Mouse (Mus musculus) kidney, embryonic 14.5 days (tissue): ENCODE results near the gene Itch. TPM values are rescaled to one million over a fixed set of nuclear protein-coding genes. Genes with fewer than 3 reads are reported as not detected.
A peak's percentile ranks its signal among the peaks of the same experiment; 100 is the strongest.

Experiments used
- ATAC-seq: fragments of 200-750 bp; cut with Nextera tagmentation; 2 replicates; pipeline ENCODE4 v1.8.0; 2017; ENCODE audit warnings: moderate number of reproducible peaks, mild to moderate bottlenecking, moderate TSS enrichment, moderate library complexity; ENCODE audit not compliant: low FRiP score, low TSS enrichment
- H3K27ac ChIP-seq: fragments of 300-500 bp; sonication (generic); 2 replicates; pipeline ENCODE4 v1.5.1; 2014; ENCODE audit warnings: low read depth, mild to moderate bottlenecking, low read length, moderate library complexity, mixed read lengths
- H3K27me3 ChIP-seq: fragments of 300-500 bp; sonication (generic); 2 replicates; pipeline ENCODE4 v1.6.1; 2014; ENCODE audit warnings: mild to moderate bottlenecking, low read length; ENCODE audit not compliant: control insufficient read depth, insufficient read depth
- H3K36me3 ChIP-seq: fragments of 300-500 bp; sonication (generic); 2 replicates; pipeline ENCODE4 v1.6.1; 2014; ENCODE audit warnings: low read length, mixed read lengths; ENCODE audit not compliant: control insufficient read depth, insufficient read depth
- H3K4me1 ChIP-seq: fragments of 300-500 bp; sonication (generic); 2 replicates; pipeline ENCODE4 v1.6.1; 2014; ENCODE audit warnings: low read length, mixed read lengths; ENCODE audit not compliant: control insufficient read depth, insufficient read depth
- H3K4me2 ChIP-seq: fragments of 300-500 bp; sonication (generic); replicated peaks from 2 replicates; pipeline ENCODE4 v1.6.1; 2014; ENCODE audit warnings: low read depth, mild to moderate bottlenecking, low read length
- H3K4me3 ChIP-seq: fragments of 300-500 bp; sonication (generic); 2 replicates; pipeline ENCODE4 v1.5.1; 2014; ENCODE audit warnings: mild to moderate bottlenecking, low read length
- H3K9ac ChIP-seq: fragments of 300-500 bp; sonication (generic); 2 replicates; pipeline ENCODE4 v1.6.1; 2014; ENCODE audit warnings: low read depth, mild to moderate bottlenecking, low read length, moderate library complexity
- H3K9me3 ChIP-seq: fragments of 300-500 bp; sonication (generic); 2 replicates; pipeline ENCODE4 v1.6.1; 2016; ENCODE audit warnings: low read length; ENCODE audit not compliant: control insufficient read depth
- WGBS: fragments of 180-500 bp; shearing (Covaris S2); extraction: QIAGEN DNeasy Blood & Tissue Kit; methylation state at CpG from one replicate; pipeline ENCODE4 v1.1.7; 2014; 5-methylcytosine and 5-hydroxymethylcytosine counted together
- polyA plus RNA-seq: library from polyadenylated mRNA; unstranded; fragments of >200 nt; fragmentation: Nextera tagmentation; extraction: Ambion mirVana; gene quantifications from 2 replicates; pipeline ENCODE4 v1.2.1, GENCODE M21; 2014

Gene Itch
- polyA plus RNA-seq, 1 experiment from 2014 or later: 63.6 TPM

DNA sequence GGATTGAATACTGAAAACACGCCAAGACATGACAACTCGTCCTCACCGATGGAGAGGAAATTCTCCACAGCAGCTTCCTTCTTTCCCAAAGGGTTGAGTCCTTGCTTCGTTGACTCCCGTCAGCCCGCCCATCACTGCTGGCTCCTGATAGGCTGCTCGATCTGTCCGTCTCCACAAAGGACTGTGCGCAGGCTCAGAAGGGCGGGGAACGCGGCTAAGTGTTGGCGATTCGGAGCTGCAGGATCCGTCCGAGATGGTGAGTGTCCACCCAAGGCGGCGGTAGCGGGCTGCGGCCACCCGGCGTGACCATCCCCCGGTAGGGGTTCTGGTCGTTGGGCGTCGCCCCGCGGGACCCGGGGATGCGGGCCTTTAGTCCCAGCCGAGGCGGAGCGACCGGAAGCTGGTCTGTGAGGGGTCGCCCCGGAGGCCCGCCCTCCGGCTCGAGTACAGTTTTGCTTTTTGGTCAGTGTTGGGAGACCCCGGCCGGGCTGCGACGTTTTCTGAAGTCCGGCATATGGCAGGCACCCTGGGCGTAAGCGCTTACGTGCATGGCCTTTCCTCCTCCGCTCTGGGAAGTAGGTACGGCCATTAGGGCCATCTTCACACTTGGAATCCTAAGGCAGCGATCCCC lies 103.2 kb downstream of the Itch start, which contains the start of gene Dynlrb1:
Gene Dynlrb1 (plus strand): TSS at position 172 of the 631 bp plus-strand sequence.
- ATAC-seq: peak; percentile 99
- WGBS: under 1% methylated on average over 50 of the region's 50 CpGs

DNA sequence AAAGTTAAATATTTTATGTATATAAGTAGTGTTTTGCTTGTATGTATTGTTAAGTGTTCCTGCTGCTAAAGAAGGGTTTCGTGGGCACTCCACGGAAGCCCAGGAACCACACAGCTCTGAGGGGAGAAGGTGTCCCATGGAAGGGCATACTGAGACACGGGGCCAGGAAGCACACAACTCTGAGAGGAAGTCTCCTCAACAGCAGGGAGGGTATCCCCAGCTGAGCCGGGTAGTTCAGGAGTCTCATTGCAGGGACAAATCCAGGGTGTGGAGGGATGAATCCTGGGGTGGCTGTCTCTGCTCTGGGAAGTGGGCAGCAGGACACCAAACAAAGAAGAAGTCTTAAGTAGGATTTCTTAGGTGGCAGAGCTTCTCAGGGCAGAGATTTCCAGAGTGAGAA lies 104.0 kb downstream of the Itch start:
- H3K4me3 ChIP-seq: peak overlapping the region; percentile 75
- H3K4me1 ChIP-seq: peaks cover 7% of the 10 kb centered on the region; the same call in 1 of the 2 replicates
- H3K36me3 ChIP-seq: peaks cover under 1% of the 10 kb centered on the region; the same call in 1 of the 2 replicates
- H3K4me2 ChIP-seq: peak overlapping the region; percentile 68
- WGBS: 14% methylated on average over 4 of the region's 4 CpGs
- no peaks in the 10 kb centered on the region for H3K9me3 ChIP-seq
- ATAC-seq: no peak
- H3K27me3 ChIP-seq: no peaks in the 10 kb centered on the region
- peak overlapping the region; percentile 77; the same call in 1 of the 2 replicates for H3K9ac ChIP-seq
- H3K27ac ChIP-seq: no peak overlapping the region

More for the DNA sequence above, 103.2 kb downstream of the Itch start, which contains the start of gene Dynlrb1:
- peak within 1 kb of the TSS; percentile 83 for H3K27ac ChIP-seq
- H3K36me3 ChIP-seq: no peaks in the 10 kb centered on the region
- H3K4me2 ChIP-seq: peak within 1 kb of the TSS; percentile 68
- H3K27me3 ChIP-seq: no peaks in the 10 kb centered on the region
- peaks cover 7% of the 10 kb centered on the region; the same call in 1 of the 2 replicates for H3K4me1 ChIP-seq
- H3K9ac ChIP-seq: peak within 1 kb of the TSS; percentile 77
- H3K9me3 ChIP-seq: no peaks in the 10 kb centered on the region
- H3K4me3 ChIP-seq: peak within 1 kb of the TSS; percentile 75

- Histone ChIP-seq H3K36me3 (peaks cover 34% of the 10 kb centered on the region), H3K9ac (no peak overlapping the region), H3K4me2 (no peak overlapping the region), H3K4me3 (no peak overlapping the region), H3K9me3 (no peaks in the 10 kb centered on the region), H3K27ac (no peak overlapping the region), H3K4me1 (peaks cover 7% of the 10 kb centered on the region; the same call in 1 of the 2 replicates), H3K27me3 (no peaks in the 10 kb centered on the region)
- WGBS: 71% methylated on average over 4 of the region's 4 CpGs
- no peak for ATAC-seq
Observed at GRCm38 (mm10) chr2:155240915-155241314, 107.6 kb downstream of the Itch start.

DNA sequence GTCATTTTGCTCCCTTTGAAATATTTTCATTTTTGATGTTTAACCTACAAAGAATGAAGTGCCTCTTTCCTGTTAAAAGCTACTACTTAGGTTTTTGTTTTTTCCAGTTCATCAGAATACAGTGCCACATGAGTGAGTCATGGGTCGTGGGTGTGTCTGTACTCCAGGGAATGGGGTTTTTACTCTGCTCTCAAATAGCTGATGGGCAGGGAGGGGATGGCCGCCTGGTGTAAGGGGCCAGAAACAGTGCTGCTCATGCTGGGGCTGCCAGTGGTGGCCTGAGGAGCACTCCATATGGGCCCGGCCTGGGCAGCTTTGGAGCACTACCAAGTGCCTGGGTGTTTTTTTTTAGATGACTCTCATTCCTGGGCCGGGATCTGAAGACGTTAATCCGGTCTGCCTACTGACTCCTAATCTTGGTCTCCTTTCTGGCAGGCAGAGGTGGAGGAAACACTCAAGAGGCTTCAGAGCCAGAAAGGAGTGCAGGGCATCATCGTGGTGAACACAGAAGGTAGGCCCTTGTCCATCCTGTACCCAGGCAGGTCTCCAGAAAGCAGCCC lies 109.1 kb downstream of the Itch start:
- no peak for ATAC-seq
- Histone ChIP-seq H3K36me3 (peaks cover 46% of the 10 kb centered on the region), H3K4me2 (no peak overlapping the region), H3K4me1 (peaks cover 5% of the 10 kb centered on the region; the same call in 1 of the 2 replicates), H3K4me3 (no peak overlapping the region), H3K9me3 (no peaks in the 10 kb centered on the region), H3K9ac (no peak overlapping the region), H3K27ac (no peak overlapping the region), H3K27me3 (no peaks in the 10 kb centered on the region)
- 91% methylated on average over 7 of the region's 7 CpGs for WGBS

DNA sequence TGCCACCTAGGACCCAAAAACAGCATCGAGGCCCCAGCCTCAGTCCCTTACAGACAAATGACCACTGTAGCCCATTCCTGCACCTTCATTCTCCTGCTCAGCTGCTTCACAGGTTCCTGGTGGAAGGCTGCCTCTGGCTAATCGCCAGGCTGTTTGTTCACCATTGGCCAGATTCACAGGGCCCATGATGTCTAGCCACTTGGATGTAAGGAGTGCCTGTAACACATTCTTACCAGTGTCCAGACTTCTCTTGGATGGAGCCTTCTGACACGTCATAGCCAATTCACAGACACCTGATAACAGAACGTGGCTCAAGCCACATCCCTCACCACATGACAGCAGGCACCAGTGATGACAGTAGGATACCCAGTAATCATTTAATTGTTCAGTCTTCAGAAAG lies 112.9 kb downstream of the Itch start:
- no peak for ATAC-seq
- Histone ChIP-seq H3K9ac (no peak overlapping the region), H3K36me3 (peaks cover 84% of the 10 kb centered on the region)

DNA sequence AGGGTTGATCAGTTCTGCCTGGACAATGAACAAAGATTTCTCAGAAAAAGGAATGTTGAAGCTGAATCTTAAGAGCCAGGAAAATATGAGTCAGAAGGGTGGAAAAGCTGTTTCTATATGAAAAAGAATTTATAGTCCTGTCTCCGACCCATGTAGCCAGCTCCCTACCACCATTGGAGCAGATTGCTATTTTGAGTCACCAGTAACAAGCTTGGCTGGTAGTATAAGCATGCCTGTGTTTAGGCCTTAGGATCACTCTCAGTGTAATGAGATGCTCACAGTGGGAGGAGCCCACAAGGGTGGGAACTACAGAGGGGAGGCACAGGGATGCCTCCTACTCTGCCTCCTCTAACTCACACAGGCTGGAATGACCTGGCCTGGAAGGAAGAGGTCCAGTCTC lies 114.9 kb downstream of the Itch start:
- WGBS: 86% methylated on average over 1 of the region's 1 CpGs
- Histone ChIP-seq H3K4me1 (no peaks in the 10 kb centered on the region), H3K9ac (no peak overlapping the region), H3K27ac (no peak overlapping the region), H3K9me3 (no peaks in the 10 kb centered on the region), H3K27me3 (no peaks in the 10 kb centered on the region), H3K4me3 (no peak overlapping the region), H3K36me3 (peaks cover 76% of the 10 kb centered on the region), H3K4me2 (no peak overlapping the region)
- ATAC-seq: no peak

More for the DNA sequence above, 112.9 kb downstream of the Itch start:
- no peaks in the 10 kb centered on the region for H3K9me3 ChIP-seq
- H3K27me3 ChIP-seq: no peaks in the 10 kb centered on the region
- H3K27ac ChIP-seq: no peak overlapping the region
- no peaks in the 10 kb centered on the region for H3K4me1 ChIP-seq
- no peak overlapping the region for H3K4me2 ChIP-seq
- 88% methylated on average over 4 of the region's 4 CpGs for WGBS
- H3K4me3 ChIP-seq: no peak overlapping the region

- no peaks in the 10 kb centered on the region for H3K27me3 ChIP-seq
- H3K27ac ChIP-seq: no peak overlapping the region
- no peaks in the 10 kb centered on the region for H3K4me1 ChIP-seq
- no peak overlapping the region for H3K9ac ChIP-seq
- H3K36me3 ChIP-seq: peaks cover 72% of the 10 kb centered on the region
- H3K4me3 ChIP-seq: no peak overlapping the region
- no peaks in the 10 kb centered on the region for H3K9me3 ChIP-seq
- no peak for ATAC-seq
- WGBS: 46% methylated on average over 2 of the region's 2 CpGs
- no peak overlapping the region for H3K4me2 ChIP-seq
Observed at GRCm38 (mm10) chr2:155248718-155249117, 115.4 kb downstream of the Itch start.

DNA sequence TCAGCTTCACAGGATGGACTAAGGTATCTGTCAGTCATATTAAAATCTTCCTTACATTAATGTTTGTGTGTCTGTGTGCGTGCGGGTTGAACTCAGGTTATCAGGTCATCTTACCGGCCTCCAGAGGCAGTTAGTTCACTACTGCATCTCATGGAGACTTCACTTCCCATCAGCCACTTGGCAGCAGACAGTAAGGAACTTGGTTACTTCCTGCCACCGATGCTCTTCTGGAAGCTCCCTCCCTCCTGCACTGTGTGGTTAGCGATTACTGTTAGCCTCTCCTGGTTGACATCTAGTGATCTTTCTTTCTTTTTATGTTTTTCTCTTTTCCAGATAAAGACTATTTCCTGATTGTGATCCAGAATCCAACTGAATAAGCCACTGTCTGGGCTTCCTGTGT lies 116.3 kb downstream of the Itch start:
- H3K27me3 ChIP-seq: no peaks in the 10 kb centered on the region
- H3K9me3 ChIP-seq: no peaks in the 10 kb centered on the region
- no peak overlapping the region for H3K9ac ChIP-seq
- H3K36me3 ChIP-seq: peaks cover 63% of the 10 kb centered on the region
- WGBS: 95% methylated on average over 5 of the region's 5 CpGs
- H3K27ac ChIP-seq: no peak overlapping the region
- H3K4me1 ChIP-seq: no peaks in the 10 kb centered on the region
- H3K4me3 ChIP-seq: no peak overlapping the region
- no peak for ATAC-seq
- no peak overlapping the region for H3K4me2 ChIP-seq

DNA sequence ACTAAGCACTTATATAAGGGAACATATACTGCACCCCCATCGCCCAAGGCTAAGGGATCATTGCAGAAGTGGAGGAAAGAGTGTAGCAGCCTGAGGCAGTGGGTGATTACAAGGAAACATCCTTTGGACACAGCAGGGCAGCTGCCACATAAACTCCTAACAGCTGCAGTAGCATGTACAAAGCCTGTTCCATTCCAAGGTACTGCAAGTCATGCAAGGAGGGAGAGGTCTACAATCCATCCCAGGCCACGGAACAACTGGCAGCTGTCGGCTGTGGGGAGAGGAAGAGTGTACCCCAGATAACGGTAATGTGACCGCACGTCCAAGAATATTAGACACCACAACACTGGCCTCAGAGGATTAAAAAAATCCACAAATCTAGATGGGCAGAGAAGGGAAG lies 132.2 kb downstream of the Itch start:
- no peaks in the 10 kb centered on the region for H3K4me1 ChIP-seq
- 92% methylated on average over 6 of the region's 6 CpGs for WGBS
- no peak overlapping the region for H3K4me3 ChIP-seq
- no peaks in the 10 kb centered on the region for H3K36me3 ChIP-seq
- H3K4me2 ChIP-seq: no peak overlapping the region
- no peak for ATAC-seq
- no peaks in the 10 kb centered on the region for H3K9me3 ChIP-seq
- no peaks in the 10 kb centered on the region for H3K27me3 ChIP-seq
- no peak overlapping the region for H3K27ac ChIP-seq
- no peak overlapping the region for H3K9ac ChIP-seq
